Mouse (Mus musculus): ENCODE measurements around the gene Erv3. TPM values are rescaled to one million over a fixed set of nuclear protein-coding genes. Genes with fewer than 3 reads are reported as not detected.

Gene Erv3
- polyA plus RNA-seq (2012; rRNA removed): 0.02 TPM in 1 of 2 replicates, not detected in the other

DNA sequence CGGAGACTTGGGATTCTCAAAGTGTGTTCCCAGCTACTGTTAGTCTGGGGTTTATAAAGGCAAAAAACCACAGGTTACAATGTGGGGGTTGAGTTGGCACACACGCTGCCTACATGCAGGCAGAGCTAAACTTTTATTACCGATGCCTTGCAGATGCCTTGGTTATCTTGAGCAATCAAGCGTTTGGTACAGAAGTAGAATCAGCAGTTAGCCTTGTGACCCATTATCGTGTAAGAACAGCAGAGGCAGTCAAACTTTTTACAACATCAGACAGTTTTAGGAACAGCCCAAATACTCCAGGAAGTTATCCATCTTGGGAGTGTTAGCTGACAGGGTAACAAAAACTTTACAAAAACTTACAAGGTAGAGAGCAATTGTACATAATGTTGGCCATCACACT lies at the start of gene Erv3:
Gene Erv3 (minus strand): TSS at position 27 of the 400 bp plus-strand sequence.

Other genes starting within 250 kb of the Erv3 start
- 13.3 and 13.6 TPM in 2 replicates for gene Prnp, start 50.2 kb upstream of the Erv3 start, polyA plus RNA-seq (2012; rRNA removed)
- gene Prn, start 50.2 kb upstream of the Erv3 start, polyA plus RNA-seq (2012; rRNA removed): 0.03 TPM in 1 of 2 replicates, not detected in the other
- gene Prnd, start 91.1 kb upstream of the Erv3 start, polyA plus RNA-seq (2012; rRNA removed): 0.26 and 0.34 TPM in 2 replicates
- gene Rassf2, start 170.5 kb upstream of the Erv3 start, polyA plus RNA-seq (2012; rRNA removed): 2.8 and 3.3 TPM in 2 replicates

All from liver, embryonic 18 days (tissue).